Mouse (Mus musculus) left cerebral cortex, adult 2 months (tissue): ENCODE results near the gene Spock1. TPM values are rescaled to one million over a fixed set of nuclear protein-coding genes. Genes with fewer than 3 reads are reported as not detected.

ENCODE experiments used
- DNase-seq, 2 experiments: peaks; one replicate each; pipeline ENCODE4 v3.0.0; 2021 to 2022; ENCODE audit warnings: low spot score in 2 of 2, mixed read lengths in 1 of 2; ENCODE audit errors: extremely low spot score in 1 of 2
- H3K27ac ChIP-seq: fragments of 200-600 bp; 2 replicates; pipeline ENCODE4 v1.8.1; 2022
- H3K4me3 ChIP-seq: fragments of 200-600 bp; 2 replicates; pipeline ENCODE4 v1.8.1; 2022
- CTCF ChIP-seq: fragments of 200-600 bp; IDR thresholded peaks from 2 replicates; pipeline ENCODE4 v1.8.1; 2022; ENCODE audit warnings: antibody characterized with exemption, mild to moderate bottlenecking, moderate library complexity
- intact Hi-C: fragments of 180-260 bp; cut with DNase I; formaldehyde crosslinking; loops from one replicate; pipeline ENCODE4 v1.15.1; 2025
- total RNA-seq, 2 experiments: library from RNA; stranded (reverse); gene quantifications; 2 replicates each; pipeline ENCODE4 v1.2.3; 2021

The Spock1 gene
- total RNA-seq, 2 experiments from 2014 or later: 276 to 279 TPM

- peak in 1 of 2 experiments; percentile 37 for DNase-seq
- no peak overlapping the region for H3K4me3 ChIP-seq
- no peak for TF ChIP-seq CTCF
- peak overlapping the region; percentile 76 for H3K27ac ChIP-seq
- intact Hi-C loops: no loop called here
Observed at GRCm38 (mm10) chr13:57428840-57429239, 479.3 kb downstream of the Spock1 start.

- Histone ChIP-seq H3K27ac (no peak overlapping the region), H3K4me3 (no peak overlapping the region)
- intact Hi-C loops: no loop called here
- TF ChIP-seq CTCF: no peak
- no peak for DNase-seq
Observed at GRCm38 (mm10) chr13:57418781-57419180, 489.4 kb downstream of the Spock1 start.

GRCm38 (mm10) chr13:57414716-57415115 is 493.4 kb downstream of the Spock1 start:
- no peak for DNase-seq
- intact Hi-C loops: no loop called here
- no peak overlapping the region for H3K27ac ChIP-seq
- peak; percentile 5 for TF ChIP-seq CTCF
- no peak overlapping the region for H3K4me3 ChIP-seq

- intact Hi-C loops: no loop called here
- Histone ChIP-seq H3K4me3 (no peak overlapping the region), H3K27ac (no peak overlapping the region)
- no peak for TF ChIP-seq CTCF
- no peak for DNase-seq
Observed at GRCm38 (mm10) chr13:57407666-57408065, 500.5 kb downstream of the Spock1 start.

GRCm38 (mm10) chr13:57402386-57402785 is 505.7 kb downstream of the Spock1 start:
- intact Hi-C loops: no loop called here
- no peak for TF ChIP-seq CTCF
- Histone ChIP-seq H3K27ac (no peak overlapping the region), H3K4me3 (no peak overlapping the region)
- DNase-seq: no peak

- intact Hi-C loops: no loop called here
- Histone ChIP-seq H3K27ac (no peak overlapping the region), H3K4me3 (no peak overlapping the region)
- no peak for TF ChIP-seq CTCF
- peak in 1 of 2 experiments; percentile 12 for DNase-seq
Observed at GRCm38 (mm10) chr13:57372141-57372700, 535.9 kb downstream of the Spock1 start.

Other genes with a start within 250 kb of the Spock1 start
- 10 to 100 TPM; 32.6 to 36.9 TPM for gene Klhl3, start 205.3 kb upstream of the Spock1 start, total RNA-seq
- gene Hnrnpa0, start 220.2 kb upstream of the Spock1 start, total RNA-seq: 100 to 1,000 TPM; 120 to 128 TPM
- 10 to 100 TPM; 31.2 to 31.6 TPM for gene Idnk, start 249.3 kb upstream of the Spock1 start, total RNA-seq